Mouse (Mus musculus): ENCODE results near the gene Wdr72. TPM values are rescaled to one million over a fixed set of nuclear protein-coding genes. Genes with fewer than 3 reads are reported as not detected.

Gene Wdr72
- total and polyA plus RNA-seq, 2 experiments from 2014 or later = 1.7 to 1.9 TPM

GRCm38 (mm10) chr9:74134010-74134409 lies 23.9 kb downstream of the Wdr72 start:
- Histone ChIP-seq H3K36me3 (replicated peaks; ENCODE audit: control insufficient read depth, insufficient read depth, low read length) (no peaks in the 10 kb centered on the region), H3K9me3 (replicated peaks; ENCODE audit: control insufficient read depth, low read length) (no peaks in the 10 kb centered on the region), H3K27me3 (ENCODE audit: control insufficient read depth, insufficient read depth, low read length) (no peaks in the 10 kb centered on the region), H3K9ac (replicated peaks; ENCODE audit: low read depth, low read length) (no peak overlapping the region), H3K4me3 (ENCODE audit: low read depth, low read length) (no peak overlapping the region), H3K4me1 (ENCODE audit: control insufficient read depth, insufficient read depth) (no peaks in the 10 kb centered on the region), H3K27ac (ENCODE audit: low read depth) (no peak overlapping the region), H3K4me2 (ENCODE audit: low read depth, low read length) (no peak overlapping the region)
- TF ChIP-seq EP300 (IDR thresholded peaks at IDR 0.05; ENCODE audit: low read depth) = no peak
- TF ChIP-seq CTCF (IDR thresholded peaks at IDR 0.05; ENCODE audit: low read depth) = no peak
- 70% methylated on average over 2 of the region's 2 CpGs for WGBS
- DNase-seq (ENCODE audit: low spot score) = no peak
- ATAC-seq (ENCODE audit: insufficient read depth, low read depth) = no peak

DNA sequence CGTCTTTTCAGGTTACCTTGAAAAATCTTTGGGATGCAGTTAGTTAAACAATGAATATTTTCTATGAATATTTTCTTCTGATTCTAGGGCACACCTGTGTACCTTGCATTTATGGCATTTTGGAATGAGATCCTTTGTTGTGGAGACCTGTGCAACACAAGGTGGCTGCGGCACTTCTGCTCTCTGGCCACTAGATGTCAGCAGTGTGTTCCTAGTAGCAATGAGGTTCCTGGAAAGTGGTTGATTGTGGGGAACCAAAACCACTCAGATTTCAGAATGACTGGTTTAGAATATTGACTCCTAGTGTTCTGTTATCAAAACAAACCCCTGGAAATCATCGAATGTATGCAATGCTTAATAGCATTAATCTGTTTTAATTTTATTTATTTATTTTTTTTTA lies 31.7 kb downstream of the Wdr72 start:
- TF ChIP-seq EP300 (IDR thresholded peaks at IDR 0.05; ENCODE audit: low read depth) = no peak
- peak; percentile 92 for TF ChIP-seq CTCF (IDR thresholded peaks at IDR 0.05; ENCODE audit: low read depth)
- no peak overlapping the region for H3K27ac ChIP-seq (ENCODE audit: low read depth)
- ATAC-seq (ENCODE audit: insufficient read depth, low read depth) (no peak), DNase-seq (ENCODE audit: low spot score) (peak; percentile 37)
- no peak overlapping the region for H3K9ac ChIP-seq (replicated peaks; ENCODE audit: low read depth, low read length)
- H3K9me3 ChIP-seq (replicated peaks; ENCODE audit: control insufficient read depth, low read length) = no peaks in the 10 kb centered on the region
- H3K27me3 ChIP-seq (ENCODE audit: control insufficient read depth, insufficient read depth, low read length) = no peaks in the 10 kb centered on the region
- H3K4me3 ChIP-seq (ENCODE audit: low read depth, low read length) = no peak overlapping the region
- no peaks in the 10 kb centered on the region for H3K4me1 ChIP-seq (ENCODE audit: control insufficient read depth, insufficient read depth)
- WGBS = 5% methylated on average over 3 of the region's 3 CpGs
- H3K4me2 ChIP-seq (ENCODE audit: low read depth, low read length) = no peak overlapping the region
- no peaks in the 10 kb centered on the region for H3K36me3 ChIP-seq (replicated peaks; ENCODE audit: control insufficient read depth, insufficient read depth, low read length)

- WGBS = 49% methylated on average over 2 of the region's 2 CpGs
- Histone ChIP-seq H3K9me3 (replicated peaks; ENCODE audit: control insufficient read depth, low read length) (no peaks in the 10 kb centered on the region), H3K27me3 (ENCODE audit: control insufficient read depth, insufficient read depth, low read length) (no peaks in the 10 kb centered on the region), H3K9ac (replicated peaks; ENCODE audit: low read depth, low read length) (no peak overlapping the region), H3K36me3 (replicated peaks; ENCODE audit: control insufficient read depth, insufficient read depth, low read length) (no peaks in the 10 kb centered on the region), H3K4me1 (ENCODE audit: control insufficient read depth, insufficient read depth) (no peaks in the 10 kb centered on the region), H3K4me2 (ENCODE audit: low read depth, low read length) (no peak overlapping the region), H3K4me3 (ENCODE audit: low read depth, low read length) (no peak overlapping the region), H3K27ac (ENCODE audit: low read depth) (no peak overlapping the region)
- ATAC-seq (ENCODE audit: insufficient read depth, low read depth) = no peak
- no peak for DNase-seq (ENCODE audit: low spot score)
- TF ChIP-seq EP300 (IDR thresholded peaks at IDR 0.05; ENCODE audit: low read depth) (no peak), CTCF (IDR thresholded peaks at IDR 0.05; ENCODE audit: low read depth) (no peak)
Observed at GRCm38 (mm10) chr9:74142705-74143104, 32.5 kb downstream of the Wdr72 start.

GRCm38 (mm10) chr9:74145203-74145602 lies 35.0 kb downstream of the Wdr72 start:
- Histone ChIP-seq H3K27ac (ENCODE audit: low read depth) (no peak overlapping the region), H3K9ac (replicated peaks; ENCODE audit: low read depth, low read length) (no peak overlapping the region), H3K9me3 (replicated peaks; ENCODE audit: control insufficient read depth, low read length) (no peaks in the 10 kb centered on the region), H3K4me1 (ENCODE audit: control insufficient read depth, insufficient read depth) (no peaks in the 10 kb centered on the region), H3K4me2 (ENCODE audit: low read depth, low read length) (no peak overlapping the region), H3K36me3 (replicated peaks; ENCODE audit: control insufficient read depth, insufficient read depth, low read length) (no peaks in the 10 kb centered on the region), H3K4me3 (ENCODE audit: low read depth, low read length) (no peak overlapping the region), H3K27me3 (ENCODE audit: control insufficient read depth, insufficient read depth, low read length) (no peaks in the 10 kb centered on the region)
- ATAC-seq (ENCODE audit: insufficient read depth, low read depth) = no peak
- no peak for TF ChIP-seq CTCF (IDR thresholded peaks at IDR 0.05; ENCODE audit: low read depth)
- TF ChIP-seq EP300 (IDR thresholded peaks at IDR 0.05; ENCODE audit: low read depth) = no peak
- 85% methylated on average over 4 of the region's 4 CpGs for WGBS
- no peak for DNase-seq (ENCODE audit: low spot score)

DNA sequence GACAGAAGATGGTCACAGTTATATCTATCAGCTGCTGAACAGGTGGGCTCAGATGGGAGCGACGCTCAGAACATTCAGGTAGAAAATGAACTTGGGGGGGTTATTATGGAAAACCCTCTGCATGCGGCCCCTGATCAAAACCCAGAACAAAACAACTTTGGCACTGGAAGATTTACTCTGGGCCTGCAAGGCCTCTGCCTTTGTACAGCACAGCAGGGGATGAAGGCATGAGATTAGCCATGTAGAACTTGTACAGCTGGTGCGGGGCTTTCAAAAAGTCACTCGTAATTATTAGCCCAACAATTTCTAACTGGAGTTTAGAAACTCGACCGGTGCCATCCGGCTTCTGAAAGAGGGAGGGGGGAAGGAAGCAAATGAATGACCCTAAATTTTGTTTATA lies 38.1 kb downstream of the Wdr72 start:
- ATAC-seq (ENCODE audit: insufficient read depth, low read depth) (no peak), DNase-seq (ENCODE audit: low spot score) (no peak)
- TF ChIP-seq EP300 (IDR thresholded peaks at IDR 0.05; ENCODE audit: low read depth) (no peak), CTCF (IDR thresholded peaks at IDR 0.05; ENCODE audit: low read depth) (no peak)
- no peak overlapping the region for H3K9ac ChIP-seq (replicated peaks; ENCODE audit: low read depth, low read length)
- H3K27me3 ChIP-seq (ENCODE audit: control insufficient read depth, insufficient read depth, low read length) = no peaks in the 10 kb centered on the region
- no peaks in the 10 kb centered on the region for H3K36me3 ChIP-seq (replicated peaks; ENCODE audit: control insufficient read depth, insufficient read depth, low read length)
- no peaks in the 10 kb centered on the region for H3K4me1 ChIP-seq (ENCODE audit: control insufficient read depth, insufficient read depth)
- WGBS = 85% methylated on average over 8 of the region's 8 CpGs
- no peaks in the 10 kb centered on the region for H3K9me3 ChIP-seq (replicated peaks; ENCODE audit: control insufficient read depth, low read length)
- H3K4me2 ChIP-seq (ENCODE audit: low read depth, low read length) = no peak overlapping the region
- no peak overlapping the region for H3K27ac ChIP-seq (ENCODE audit: low read depth)
- no peak overlapping the region for H3K4me3 ChIP-seq (ENCODE audit: low read depth, low read length)

- TF ChIP-seq CTCF (IDR thresholded peaks at IDR 0.05; ENCODE audit: low read depth) (no peak), EP300 (IDR thresholded peaks at IDR 0.05; ENCODE audit: low read depth) (no peak)
- no peak for ATAC-seq (ENCODE audit: insufficient read depth, low read depth)
- Histone ChIP-seq H3K9me3 (replicated peaks; ENCODE audit: control insufficient read depth, low read length) (no peaks in the 10 kb centered on the region), H3K4me3 (ENCODE audit: low read depth, low read length) (no peak overlapping the region), H3K4me2 (ENCODE audit: low read depth, low read length) (no peak overlapping the region), H3K4me1 (ENCODE audit: control insufficient read depth, insufficient read depth) (no peaks in the 10 kb centered on the region), H3K27me3 (ENCODE audit: control insufficient read depth, insufficient read depth, low read length) (no peaks in the 10 kb centered on the region), H3K27ac (ENCODE audit: low read depth) (no peak overlapping the region), H3K36me3 (replicated peaks; ENCODE audit: control insufficient read depth, insufficient read depth, low read length) (no peaks in the 10 kb centered on the region), H3K9ac (replicated peaks; ENCODE audit: low read depth, low read length) (no peak overlapping the region)
- WGBS = 76% methylated on average over 11 of the region's 11 CpGs
- no peak for DNase-seq (ENCODE audit: low spot score)
Observed at GRCm38 (mm10) chr9:74160361-74160933, 50.3 kb downstream of the Wdr72 start.
